Mouse (Mus musculus) ovary, postnatal 10 days (tissue): ENCODE measurements around the gene Tppp2.

Source experiments
- DNase-seq: peaks from one replicate; pipeline ENCODE4 v3.0.0; 2022; ENCODE audit warnings: low spot score

Gene Tppp2

DNA sequence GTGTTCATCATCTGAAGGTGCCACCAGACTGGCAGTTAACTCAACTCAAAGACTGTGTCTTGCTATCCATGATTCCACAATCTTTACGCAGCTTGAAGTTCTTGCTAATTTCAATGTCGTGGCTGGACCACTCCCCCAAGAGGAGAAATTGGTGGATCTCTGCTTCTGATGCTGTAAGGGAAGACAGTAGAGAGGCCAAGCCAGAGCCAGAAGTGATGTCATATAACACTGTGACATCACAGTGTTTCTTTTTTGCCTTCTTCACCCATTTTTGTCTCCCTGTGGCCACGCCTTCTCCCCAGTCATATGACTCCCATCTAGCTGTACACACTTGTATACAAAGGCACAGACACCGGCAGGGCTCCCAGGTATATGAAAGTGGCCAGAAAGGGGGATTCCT lies at the start of gene Tppp2:
TSS of gene Tppp2 (plus strand) at position 301 of the 400 bp plus-strand sequence.
- no peak for DNase-seq

DNA sequence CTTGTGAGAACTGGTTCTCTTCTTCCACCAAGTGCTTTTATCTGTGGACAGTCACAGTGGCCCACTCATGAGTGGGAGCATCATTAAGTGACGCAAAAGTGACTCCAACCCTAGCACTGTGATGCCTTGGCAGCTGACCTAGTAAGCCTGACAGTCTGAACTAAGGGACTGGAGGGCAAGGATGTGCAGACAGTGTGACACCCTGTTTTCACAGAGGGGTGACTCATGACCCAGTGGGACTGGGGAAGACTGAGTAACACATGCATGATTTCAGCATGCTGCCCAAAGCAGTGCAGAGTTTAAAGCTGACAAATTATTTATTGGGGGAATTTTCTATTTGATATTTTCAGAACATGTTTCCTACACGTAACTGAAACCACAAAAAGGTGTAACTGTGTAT lies 47.5 kb upstream of the Tppp2 start:
- no peak for DNase-seq

DNA sequence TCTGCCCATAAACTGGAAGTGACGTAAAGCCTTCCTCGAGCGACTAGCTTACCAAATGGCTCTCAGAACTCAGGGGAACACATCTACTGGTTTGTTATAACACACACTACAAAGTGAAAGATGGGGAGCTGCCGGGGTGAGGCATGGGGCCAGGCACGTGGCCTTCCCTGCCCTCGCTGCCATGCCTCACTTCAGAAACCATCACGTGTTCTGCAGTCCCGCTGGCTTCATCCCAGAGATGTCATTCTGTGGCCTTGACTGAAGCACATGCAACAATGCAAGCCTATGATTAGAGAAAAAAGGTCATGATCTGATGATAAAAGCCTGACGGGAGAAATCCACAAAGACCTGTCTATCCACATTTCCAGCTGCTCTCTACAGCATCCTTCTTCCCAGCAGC lies 46.5 kb upstream of the Tppp2 start:
- DNase-seq = no peak

DNA sequence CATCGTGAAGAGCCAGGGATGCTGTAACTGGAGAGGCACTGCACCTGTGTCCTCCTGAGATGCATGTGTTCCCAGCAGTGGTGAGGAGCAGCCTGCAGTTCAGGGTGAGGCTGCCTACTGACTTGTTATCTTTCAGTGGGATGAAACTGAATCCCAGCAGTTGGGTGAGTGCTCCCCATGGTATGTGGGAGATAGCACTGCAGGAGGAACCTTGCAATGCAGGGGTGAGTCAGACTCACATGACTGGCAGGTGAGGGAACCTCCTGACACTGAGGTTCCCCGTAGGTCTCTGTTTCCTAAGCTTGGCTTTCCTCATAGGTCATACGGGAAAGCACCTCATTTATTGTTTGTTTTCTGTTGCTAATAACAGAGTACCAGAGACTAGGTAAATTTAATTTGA lies 40.7 kb upstream of the Tppp2 start:
- DNase-seq = no peak

DNA sequence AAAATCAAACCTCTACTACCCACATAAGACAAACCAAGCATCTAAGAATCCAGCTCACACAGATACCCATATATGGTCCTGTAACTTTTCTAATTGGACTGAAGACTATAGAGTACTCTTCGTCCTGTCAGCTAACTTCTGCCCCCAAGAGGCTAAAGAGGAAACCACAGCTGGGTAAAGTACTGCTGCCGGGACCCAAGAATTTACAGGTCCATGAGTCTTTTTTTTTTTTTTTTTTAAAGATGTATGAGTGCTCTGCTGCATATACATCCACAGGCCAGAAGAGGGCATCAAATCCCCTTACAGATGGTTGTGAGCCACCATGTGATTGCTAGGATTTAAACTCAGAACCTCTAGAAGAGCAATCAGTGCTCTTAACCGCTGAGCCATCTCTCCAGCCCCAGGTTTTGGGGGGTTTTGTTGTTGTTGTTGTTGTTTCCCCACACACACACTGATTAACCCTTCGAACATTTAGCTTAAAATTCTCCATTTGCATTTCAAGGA lies 34.6 kb upstream of the Tppp2 start:
- no peak for DNase-seq

DNA sequence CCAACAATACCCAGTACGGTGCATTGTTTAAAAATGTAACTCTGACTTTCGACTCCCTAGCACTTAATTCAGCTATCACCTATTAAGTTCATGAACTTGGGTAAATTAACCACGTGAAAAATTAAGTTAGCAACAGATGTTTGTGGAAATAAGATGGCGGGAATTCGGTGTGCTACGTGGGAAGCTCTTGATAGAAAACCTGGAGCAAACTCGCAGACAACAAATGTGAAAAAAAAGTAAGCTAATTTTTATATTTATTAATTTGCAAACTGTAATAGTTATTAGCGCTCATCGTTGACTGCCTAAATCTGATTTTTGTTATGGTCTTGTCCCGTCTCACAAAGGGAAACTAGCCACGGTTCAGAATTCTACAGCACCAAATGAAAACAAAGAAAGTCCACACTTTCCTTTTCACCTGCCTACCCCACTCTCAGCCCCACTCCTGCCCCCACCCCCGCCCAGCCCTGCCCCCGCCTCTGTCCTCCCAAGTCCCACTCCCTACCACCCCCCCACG lies 34.1 kb upstream of the Tppp2 start:
- no peak for DNase-seq

DNA sequence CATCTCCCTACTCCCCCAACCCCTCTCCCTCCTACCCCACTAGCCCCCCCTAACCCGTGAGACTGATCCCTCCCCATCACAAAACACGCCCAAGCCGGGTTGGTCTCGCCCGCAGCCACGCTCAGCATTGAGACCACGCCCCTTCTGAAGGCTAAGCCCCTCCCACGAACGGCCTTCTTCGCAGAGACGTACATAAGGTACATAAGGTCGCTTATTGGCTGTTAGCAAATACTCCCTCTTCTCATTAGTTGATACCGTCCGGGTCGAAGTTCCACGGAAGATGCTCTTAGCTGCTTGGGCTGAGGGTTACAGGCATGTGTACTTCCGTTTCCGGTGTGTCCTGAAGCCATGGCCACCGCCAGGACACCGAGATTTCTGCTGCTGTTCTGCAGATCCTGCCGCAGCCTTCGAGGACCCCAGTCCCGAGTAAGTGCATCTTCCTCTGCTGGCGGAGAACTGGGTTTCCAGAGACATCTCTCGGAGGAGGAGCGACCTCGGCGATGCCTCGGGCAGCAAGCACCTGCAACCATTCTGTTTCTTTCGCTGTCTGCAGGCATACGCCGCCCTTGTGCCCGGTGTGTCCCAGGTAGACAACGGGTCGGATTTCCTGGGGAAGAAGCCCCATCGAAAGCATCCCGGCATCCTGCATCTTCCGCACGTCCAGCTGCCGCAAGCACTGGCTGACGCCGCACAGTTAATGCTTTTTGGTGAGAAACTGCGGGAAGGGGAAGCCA lies 33.5 kb upstream of the Tppp2 start, which contains the start of gene Mettl17:
TSS of gene Mettl17 (plus strand) at position 245 of the 734 bp plus-strand sequence.
- DNase-seq = peak; percentile 62

DNA sequence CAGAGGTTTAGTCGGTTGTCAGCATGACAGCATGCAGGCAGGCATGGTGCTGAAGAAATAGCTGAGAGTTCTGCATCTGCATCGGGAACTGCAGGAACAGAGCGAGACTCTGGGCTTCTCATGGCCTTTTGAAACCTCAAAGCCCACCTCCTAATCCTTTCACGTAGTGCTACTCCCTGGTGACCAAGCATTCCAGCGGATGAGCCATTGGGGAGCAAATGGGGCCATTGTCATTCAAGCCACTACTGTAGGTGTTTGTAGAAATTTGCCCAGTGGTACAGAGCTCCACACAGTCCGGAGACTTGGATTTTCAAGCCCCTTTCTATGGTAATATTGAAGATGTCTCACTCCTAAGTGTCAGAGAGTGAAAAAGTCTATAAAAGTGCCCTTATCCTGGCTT lies 32.2 kb upstream of the Tppp2 start:
- DNase-seq = no peak

DNA sequence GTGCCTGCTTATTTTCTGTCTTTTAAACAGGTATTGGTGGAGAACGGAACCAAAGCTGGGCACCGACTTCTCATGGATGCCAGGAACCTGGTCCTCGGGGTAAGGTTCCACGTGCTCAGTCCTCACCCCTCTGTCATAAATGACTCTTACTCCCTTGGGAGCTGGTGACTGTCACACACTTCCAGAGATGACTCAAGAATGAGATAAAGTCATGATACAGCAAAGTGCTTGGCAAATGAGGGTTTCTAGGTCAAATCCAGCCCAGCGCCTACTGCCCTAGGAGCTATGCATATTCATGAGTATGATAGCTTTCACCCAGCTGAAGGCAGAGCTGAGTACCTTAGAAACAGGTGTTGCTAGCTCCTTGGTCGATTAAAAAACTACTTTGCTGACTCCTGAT lies 28.4 kb upstream of the Tppp2 start:
- no peak for DNase-seq

DNA sequence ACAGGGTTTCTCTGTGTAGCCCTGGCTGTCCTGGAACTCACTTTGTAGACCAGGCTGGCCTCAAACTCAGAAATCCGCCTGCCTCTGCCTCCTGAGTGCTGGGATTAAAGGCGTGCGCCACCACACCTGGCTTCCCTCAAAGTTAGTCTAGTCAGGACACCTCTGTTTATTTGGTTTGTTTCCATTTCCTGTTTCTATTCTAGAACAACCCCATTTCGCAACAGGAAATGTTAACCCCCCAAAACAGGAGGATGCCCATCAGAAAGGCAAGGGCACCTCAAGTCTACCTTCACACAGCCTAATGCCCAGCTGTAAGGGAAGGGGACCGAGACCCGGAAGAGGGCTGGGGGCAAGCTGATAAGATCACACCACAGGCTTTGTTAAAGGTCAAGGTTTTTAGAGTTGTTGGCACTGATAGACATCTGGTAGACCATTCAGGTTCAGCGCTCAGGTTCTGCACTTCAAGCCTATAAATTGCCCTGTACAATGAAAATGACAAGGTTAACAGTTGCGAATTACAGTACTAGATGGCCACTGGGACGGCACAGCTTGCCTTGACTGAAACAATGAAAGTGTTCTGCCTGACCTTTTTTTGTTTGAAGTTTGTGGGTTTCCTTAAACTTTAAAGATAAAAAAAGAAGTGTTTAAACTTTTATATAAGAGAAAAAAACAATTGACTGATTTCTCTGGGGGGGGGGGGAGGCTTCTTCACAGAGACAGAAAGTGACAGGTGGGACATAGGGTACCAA lies 25.9 kb upstream of the Tppp2 start, which contains the start of gene Slc39a2:
TSS of gene Slc39a2 (plus strand) at position 699 of the 749 bp plus-strand sequence.
- no peak for DNase-seq

DNA sequence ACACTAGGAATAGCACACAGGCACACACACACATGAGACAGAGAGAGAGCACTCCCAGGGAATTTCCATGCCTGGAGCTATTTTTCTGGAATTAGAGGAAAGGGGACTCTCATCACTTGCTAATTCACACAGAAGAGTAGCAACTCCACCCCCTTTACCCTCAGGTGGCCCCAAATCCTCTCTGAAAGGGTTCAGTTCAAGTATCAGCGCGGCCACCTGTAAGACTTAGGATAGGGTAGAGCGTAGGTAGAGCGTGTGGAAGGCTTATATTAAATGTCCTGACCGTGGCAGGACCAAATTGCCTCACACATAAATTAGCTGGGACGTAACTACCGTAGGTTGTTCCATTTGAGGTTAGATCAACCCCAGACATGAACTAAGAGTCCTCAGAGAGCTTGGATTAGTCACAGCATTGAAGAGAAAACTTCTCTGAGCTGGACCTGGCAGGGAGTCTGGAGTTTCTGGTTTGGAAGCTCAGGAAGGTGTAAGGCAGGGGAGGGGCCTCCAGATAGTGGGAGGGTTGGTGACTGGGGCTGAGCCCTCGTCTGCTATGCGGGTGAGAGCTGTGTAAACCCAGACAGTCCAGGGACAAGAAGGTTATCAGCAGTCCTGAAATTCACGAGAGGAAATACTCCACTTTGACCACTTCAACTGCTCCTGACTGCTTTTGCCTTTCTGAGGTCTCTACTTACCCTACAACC lies 25.0 kb upstream of the Tppp2 start:
- DNase-seq = no peak

DNA sequence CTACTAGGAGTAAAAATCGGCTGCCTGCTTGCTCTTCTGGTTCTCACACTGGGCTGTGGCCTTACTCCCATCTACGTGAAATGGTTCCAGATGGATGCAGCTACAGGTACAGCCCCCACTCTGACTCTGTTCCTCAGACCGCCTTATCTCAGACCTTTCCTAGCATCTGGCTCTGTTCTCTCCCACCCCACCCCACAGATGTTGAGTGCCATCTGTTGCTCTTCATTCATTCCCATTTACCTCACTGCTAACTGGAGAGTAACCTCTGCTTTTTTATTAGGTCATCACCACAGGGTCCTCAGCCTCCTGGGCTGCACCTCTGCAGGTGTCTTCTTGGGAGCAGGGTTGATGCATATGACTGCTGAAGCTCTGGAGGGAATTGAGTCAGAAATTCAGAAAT lies 24.4 kb upstream of the Tppp2 start:
- DNase-seq = no peak

DNA sequence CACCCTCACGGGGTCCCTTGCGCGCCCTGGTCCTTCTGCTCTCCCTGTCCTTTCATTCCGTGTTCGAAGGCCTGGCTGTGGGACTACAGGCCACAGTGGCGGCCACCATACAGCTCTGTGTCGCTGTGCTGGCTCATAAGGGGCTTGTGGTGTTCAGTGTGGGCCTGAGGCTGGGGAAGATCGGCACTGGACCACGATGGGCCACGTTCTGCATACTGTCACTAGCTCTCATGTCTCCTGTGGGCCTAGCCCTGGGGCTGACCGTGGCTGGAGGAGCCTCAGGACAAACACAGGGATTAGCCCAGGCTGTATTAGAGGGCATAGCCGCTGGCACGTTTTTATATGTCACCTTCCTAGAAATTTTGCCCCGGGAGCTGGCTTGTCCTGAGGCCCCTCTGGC lies 23.2 kb upstream of the Tppp2 start:
- DNase-seq = no peak

DNA sequence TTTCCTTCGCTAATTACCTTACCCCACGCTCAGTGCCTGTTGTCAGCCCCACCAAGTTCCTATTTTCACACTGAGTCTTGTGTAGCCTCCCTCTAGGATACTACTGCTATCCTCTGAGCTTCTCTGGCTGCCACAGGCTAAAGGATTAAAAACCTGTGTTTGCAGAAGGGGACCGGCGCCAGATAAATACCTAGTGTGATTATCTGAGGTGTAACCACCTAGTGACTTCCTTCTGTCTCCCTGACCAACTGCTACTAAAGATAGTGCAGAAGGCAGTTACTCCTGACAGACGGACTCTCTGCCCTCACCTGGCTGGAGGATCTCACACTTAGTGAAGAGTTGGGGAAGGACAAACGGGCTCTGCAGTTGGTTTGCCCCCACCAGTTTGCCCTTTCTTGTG lies 22.2 kb upstream of the Tppp2 start:
- no peak for DNase-seq

DNA sequence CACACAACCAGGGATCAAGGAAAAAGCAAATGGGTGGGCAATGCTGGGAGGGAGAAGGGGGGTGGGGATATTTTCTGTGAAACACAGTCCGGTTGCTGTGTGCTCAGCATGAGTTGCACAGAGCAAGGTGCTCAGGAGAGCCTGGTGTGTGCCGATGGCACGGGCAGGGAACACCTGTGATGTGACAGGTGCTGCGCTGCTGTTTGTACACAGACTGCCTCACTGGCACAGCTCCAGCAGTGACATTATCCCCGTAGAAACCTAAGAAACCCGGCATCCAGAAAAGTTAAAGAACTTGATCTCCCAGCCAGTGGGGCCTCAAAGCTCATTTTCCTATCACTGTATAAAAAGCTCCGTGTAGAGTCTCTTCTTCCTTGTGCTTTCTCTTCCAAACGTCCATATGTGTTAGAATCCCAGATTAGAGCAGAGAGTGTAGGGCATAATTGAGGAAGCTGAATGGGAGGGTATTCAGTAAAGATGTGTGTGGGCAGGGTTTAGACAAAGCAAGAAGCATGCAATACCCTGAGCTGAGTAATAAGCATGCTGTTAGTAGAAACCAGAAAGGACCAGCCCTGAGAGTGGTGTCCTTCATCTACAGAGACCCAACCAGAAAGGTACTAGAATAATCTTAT lies 21.6 kb upstream of the Tppp2 start:
- DNase-seq = no peak

DNA sequence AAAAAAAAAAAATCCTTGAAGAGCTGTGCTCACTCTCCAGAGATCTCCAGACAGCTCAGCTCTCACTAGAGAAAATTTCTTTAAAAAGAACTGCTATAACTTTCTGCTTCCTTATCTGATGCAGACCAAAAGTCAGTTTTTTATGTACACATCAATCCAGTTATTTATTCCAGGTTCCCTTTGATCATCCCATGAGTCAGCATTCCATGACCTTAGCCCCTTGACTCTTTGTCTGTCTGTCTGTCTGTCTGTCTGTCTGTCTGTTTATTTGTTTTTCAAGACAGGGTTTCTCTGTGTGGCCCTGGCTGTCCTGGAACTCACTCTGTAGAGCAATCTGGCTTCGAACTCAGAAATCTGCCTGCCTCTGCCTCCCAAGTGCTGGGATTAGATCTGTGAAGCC lies 18.9 kb upstream of the Tppp2 start:
- DNase-seq = no peak

DNA sequence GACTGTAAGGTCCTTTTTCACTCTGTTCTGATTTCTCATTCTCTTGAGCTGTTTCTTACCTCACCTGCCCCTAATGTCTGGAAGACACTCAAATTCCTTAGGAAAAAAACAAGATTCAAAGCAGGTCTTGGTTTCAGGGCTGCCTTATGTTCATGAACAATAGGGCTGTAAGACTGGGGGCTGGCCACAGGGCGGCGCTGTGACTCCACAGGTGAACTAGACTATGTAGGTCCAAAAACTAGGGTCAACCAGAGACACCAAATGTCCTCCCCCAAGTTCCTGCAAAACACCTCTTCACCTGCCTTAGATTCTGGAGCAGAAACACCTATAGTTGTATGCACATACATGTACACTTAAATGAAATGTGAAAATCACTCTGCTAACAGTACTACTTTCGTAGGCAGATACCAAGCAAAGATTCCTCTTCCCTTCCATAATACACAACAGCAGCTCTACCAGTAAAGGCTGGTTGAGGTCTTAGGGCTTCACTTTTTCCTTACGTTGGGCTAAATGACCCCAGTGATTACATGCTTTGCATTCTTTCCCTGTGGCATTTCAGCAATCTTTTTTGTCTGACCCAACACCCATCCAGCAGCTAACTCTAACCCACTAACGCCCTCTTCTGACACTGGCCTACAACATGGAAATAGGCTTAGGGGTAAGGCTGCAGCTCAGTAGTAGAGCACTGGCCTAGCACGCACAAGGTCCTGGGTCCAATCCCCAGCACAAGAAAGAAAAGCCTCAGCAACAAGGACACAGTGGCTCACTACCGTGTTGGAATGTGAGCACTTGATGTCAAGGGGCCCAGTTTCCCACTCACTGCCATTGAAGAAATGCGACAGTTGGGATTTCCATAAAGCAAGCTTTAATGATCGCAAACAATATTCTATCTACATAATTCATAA lies 15.2 kb upstream of the Tppp2 start:
- DNase-seq = peak; percentile 54

DNA sequence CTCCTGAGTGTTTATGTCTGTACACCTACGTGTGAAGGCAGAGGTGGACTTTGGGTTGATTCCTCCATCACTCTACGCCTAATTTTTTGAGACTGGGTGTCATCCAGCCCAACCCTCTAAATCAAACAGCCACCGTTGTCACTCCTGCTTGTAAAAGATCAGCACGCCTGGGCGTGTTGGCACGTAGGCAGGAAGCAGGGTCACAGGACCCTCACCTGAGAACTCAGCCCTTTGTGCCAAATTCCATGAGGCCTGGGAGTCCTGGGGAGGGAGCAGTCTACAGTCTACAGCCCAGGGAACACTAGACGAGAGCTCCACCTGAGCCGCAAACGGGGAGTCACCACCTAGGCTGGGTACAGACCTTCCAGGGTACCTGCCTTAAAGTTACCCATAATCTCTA lies 14.4 kb upstream of the Tppp2 start:
- DNase-seq = no peak

DNA sequence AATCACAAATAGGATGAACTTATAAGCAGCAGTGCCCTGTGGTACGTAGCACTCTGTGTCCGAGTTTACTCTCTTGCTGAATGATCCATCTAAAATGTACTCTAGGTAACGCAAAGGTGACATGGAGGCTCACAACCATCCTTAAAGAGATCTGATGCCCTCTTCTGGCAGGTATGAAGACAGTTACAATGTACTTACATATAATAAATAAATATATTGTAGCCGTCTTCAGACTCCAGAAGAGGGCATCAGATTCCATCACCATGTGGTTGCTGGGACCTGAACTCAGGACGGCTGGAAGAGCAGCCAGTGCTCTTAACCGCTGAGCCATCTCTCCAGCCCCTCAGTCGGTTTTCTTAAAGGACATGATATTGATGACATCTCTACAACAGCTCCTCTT lies 13.5 kb upstream of the Tppp2 start:
- no peak for DNase-seq

DNA sequence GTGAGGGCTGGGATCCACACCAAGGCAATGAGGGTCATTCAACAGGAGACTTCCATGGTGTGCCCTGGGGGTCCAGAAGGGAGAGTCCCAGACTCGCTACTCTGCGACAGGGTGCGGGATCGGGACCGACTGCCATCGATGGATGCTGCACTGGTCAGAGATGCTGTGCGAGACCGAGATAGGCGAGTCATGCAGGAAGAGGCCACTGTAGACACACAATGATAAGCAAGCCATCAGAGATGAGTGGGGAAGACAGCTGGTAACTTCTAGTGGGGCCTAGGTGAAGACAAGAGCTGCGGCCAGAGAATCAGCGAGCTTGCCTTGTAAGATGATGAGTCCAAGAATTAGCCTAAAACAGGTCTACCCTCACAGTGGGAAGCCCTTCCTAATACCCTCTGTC lies 12.1 kb upstream of the Tppp2 start:
- no peak for DNase-seq

DNA sequence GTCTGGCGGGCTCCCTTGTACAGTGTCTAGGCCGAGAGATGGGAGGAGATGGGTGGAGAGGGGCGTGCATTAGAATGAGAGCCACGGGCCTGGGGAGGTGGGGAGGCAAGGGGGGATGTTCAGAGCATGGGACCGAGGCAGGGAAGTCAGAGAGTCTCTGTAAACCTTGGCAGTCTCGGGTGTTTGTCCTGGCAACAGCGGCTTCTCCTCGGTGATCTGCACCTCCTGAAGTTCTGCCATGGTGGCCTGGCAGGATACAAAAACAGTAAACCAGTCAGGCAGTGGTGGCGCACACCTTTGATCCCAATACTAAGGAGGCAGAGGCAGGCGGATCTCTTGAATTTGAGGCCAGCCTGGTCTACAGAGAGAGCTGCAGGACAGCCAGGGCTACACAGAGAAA lies 6.9 kb upstream of the Tppp2 start:
- DNase-seq = no peak
